Mouse (Mus musculus) heart, embryonic 12.5 days (tissue): ENCODE measurements around the gene Apbb2. TPM values are rescaled to one million over a fixed set of nuclear protein-coding genes. Genes with fewer than 3 reads are reported as not detected.

Experiments
- ATAC-seq: fragments of 200-750 bp; cut with Nextera tagmentation; 2 replicates; pipeline ENCODE4 v1.8.0; 2017; ENCODE audit warnings: moderate TSS enrichment, moderate library complexity; ENCODE audit not compliant: insufficient number of reproducible peaks, low FRiP score
- H3K27ac ChIP-seq: fragments of 300-500 bp; sonication (generic); 2 replicates; pipeline ENCODE4 v1.5.1; 2016; ENCODE audit warnings: mild to moderate bottlenecking, moderate library complexity; ENCODE audit not compliant: poor library complexity, severe bottlenecking
- H3K27me3 ChIP-seq: fragments of 300-500 bp; sonication (generic); replicated peaks from 2 replicates; pipeline ENCODE4 v1.6.1; 2016; ENCODE audit warnings: mild to moderate bottlenecking, moderate library complexity
- H3K36me3 ChIP-seq: fragments of 300-500 bp; sonication (generic); 2 replicates; pipeline ENCODE4 v1.6.1; 2016; ENCODE audit warnings: mild to moderate bottlenecking, moderate library complexity
- H3K4me1 ChIP-seq: fragments of 300-500 bp; sonication (generic); replicated peaks from 2 replicates; pipeline ENCODE4 v1.6.1; 2016; ENCODE audit warnings: mild to moderate bottlenecking
- H3K4me2 ChIP-seq: fragments of 300-500 bp; sonication (generic); 2 replicates; pipeline ENCODE4 v1.6.1; 2016; ENCODE audit warnings: mild to moderate bottlenecking, moderate library complexity
- H3K4me3 ChIP-seq: fragments of 300-500 bp; sonication (generic); 2 replicates; pipeline ENCODE4 v1.5.1; 2016; ENCODE audit warnings: mild to moderate bottlenecking
- H3K9ac ChIP-seq: fragments of 300-500 bp; sonication (generic); 2 replicates; pipeline ENCODE4 v1.6.1; 2016; ENCODE audit warnings: mild to moderate bottlenecking, moderate library complexity
- H3K9me3 ChIP-seq: fragments of 300-500 bp; sonication (generic); replicated peaks from 2 replicates; pipeline ENCODE4 v1.6.1; 2016; ENCODE audit warnings: mild to moderate bottlenecking, moderate library complexity
- WGBS: fragments of 180-500 bp; shearing (Covaris S2); methylation state at CpG from one replicate; pipeline ENCODE4 v1.1.7; 2016; 5-methylcytosine and 5-hydroxymethylcytosine counted together
- polyA plus RNA-seq: library from polyadenylated mRNA; unstranded; fragments of >200 nt; fragmentation: Nextera tagmentation; extraction: Ambion mirVana; gene quantifications from 2 replicates; pipeline ENCODE4 v1.2.1, GENCODE M21; 2016

Apbb2 gene
- polyA plus RNA-seq, 1 experiment from 2014 or later = 30.7 TPM

DNA sequence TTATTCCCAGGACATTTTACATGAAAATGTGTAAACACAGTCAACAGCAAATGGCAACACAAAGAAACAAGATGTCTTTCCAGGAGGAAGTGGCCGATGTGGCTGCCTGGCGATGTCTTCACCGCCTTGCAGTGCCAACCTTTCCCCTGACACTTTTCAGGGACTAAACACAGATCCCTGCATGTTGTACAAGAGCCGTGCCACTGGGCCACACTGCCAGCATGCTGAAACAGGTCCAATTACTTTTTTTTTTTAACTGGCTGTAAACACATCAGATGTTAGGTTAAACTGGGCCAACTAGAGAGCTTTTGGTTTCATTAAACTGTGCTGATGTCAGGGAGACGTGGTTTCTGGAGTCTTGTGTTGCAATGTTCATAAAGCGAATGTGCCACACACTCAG, 319.7 kb downstream of the Apbb2 start:
- H3K9me3 ChIP-seq = no peaks in the 10 kb centered on the region
- peaks cover 10% of the 10 kb centered on the region for H3K36me3 ChIP-seq
- no peak for ATAC-seq
- H3K4me1 ChIP-seq = 0 out of 2 replicates have a peak, but pooled peaks cover 3% of the 10 kb centered on the region
- H3K4me2 ChIP-seq = no peak overlapping the region
- H3K27me3 ChIP-seq = no peaks in the 10 kb centered on the region
- no peak overlapping the region for H3K9ac ChIP-seq
- H3K27ac ChIP-seq = no peak overlapping the region
- 88% methylated on average over 6 of the region's 6 CpGs for WGBS
- H3K4me3 ChIP-seq = no peak overlapping the region

DNA sequence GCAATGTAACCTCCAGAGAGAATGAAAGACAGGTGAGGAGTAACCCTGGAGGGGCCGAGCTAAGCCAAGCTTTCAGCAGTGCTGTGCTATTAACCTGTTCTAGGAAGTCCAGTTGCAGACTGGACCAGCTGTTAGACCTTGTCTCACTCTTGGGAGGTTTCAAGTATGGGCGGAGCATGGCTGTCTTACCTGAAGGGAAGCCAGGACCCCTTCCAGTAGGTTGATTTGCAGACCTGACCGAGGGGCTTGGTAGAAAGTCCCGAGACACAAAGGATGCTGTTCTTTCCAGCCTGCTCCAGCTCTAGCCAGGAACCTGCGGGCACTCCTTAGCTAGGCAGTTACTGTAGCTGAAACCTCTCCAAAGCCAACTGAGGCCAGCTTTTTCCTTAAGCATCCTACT, 322.5 kb downstream of the Apbb2 start:
- WGBS = 95% methylated on average over 5 of the region's 5 CpGs
- no peak for ATAC-seq

DNA sequence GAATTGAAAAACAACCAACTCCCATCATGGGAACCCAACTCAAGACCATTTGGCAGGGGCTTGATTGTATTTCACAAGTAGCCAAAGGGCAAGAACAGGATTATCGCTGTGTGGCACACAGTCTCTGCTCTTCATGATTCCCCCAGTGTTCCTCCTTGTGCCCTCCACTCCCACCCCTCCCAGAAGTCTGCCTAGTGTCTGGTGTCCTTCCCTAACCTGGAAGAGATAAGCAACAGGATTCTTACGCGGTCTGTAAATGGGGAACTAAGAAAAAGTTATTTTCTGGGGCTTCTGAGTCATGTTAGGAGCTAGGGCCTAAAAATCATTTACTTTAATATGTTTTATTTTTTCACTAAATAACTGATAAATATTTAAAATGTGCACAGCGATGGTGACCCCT, 323.6 kb downstream of the Apbb2 start:
- no peak overlapping the region for H3K9ac ChIP-seq
- H3K4me1 ChIP-seq = no peaks in the 10 kb centered on the region
- 82% methylated on average over 4 of the region's 4 CpGs for WGBS

More for the DNA sequence above, 322.5 kb downstream of the Apbb2 start:
- no peaks in the 10 kb centered on the region for H3K9me3 ChIP-seq
- H3K9ac ChIP-seq = no peak overlapping the region
- no peak overlapping the region for H3K4me3 ChIP-seq
- no peak overlapping the region for H3K27ac ChIP-seq
- H3K4me2 ChIP-seq = no peak overlapping the region
- H3K27me3 ChIP-seq = no peaks in the 10 kb centered on the region
- H3K36me3 ChIP-seq = no peaks in the 10 kb centered on the region
- 0 out of 2 replicates have a peak, but pooled peaks cover 3% of the 10 kb centered on the region for H3K4me1 ChIP-seq

DNA sequence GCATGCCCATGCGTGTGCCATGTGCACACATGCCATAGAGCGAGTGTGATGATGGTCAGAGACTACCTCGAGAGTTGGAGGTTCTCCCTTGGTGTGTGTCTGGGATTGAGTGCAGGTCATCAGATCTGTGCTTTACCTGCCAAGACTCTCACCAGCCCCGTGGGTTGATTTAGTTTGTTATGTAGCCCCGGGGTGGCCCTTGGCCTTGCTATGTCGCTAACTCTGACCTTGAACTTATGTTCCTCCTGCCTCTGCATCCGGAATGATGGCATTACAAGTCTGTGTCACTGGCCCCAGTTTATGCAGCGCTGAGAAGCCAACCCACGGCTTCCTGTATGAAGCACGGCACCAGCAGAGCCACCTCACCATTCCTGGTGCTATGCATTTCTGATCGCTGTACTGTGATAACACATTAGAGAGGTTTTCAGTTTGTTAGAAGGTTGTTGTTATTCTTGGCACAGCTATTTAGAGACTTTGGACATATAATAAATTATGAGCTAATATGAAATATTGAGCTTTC, 324.4 kb downstream of the Apbb2 start:
- Histone ChIP-seq H3K27me3 (no peaks in the 10 kb centered on the region), H3K4me3 (no peak overlapping the region), H3K4me1 (no peaks in the 10 kb centered on the region), H3K36me3 (no peaks in the 10 kb centered on the region), H3K4me2 (no peak overlapping the region), H3K9me3 (no peaks in the 10 kb centered on the region), H3K9ac (no peak overlapping the region), H3K27ac (no peak overlapping the region)
- WGBS = 80% methylated on average over 11 of the region's 11 CpGs
- ATAC-seq = no peak

More for the DNA sequence above, 323.6 kb downstream of the Apbb2 start:
- H3K4me3 ChIP-seq = no peak overlapping the region
- no peak overlapping the region for H3K27ac ChIP-seq
- no peaks in the 10 kb centered on the region for H3K27me3 ChIP-seq
- H3K9me3 ChIP-seq = no peaks in the 10 kb centered on the region
- no peak for ATAC-seq
- H3K4me2 ChIP-seq = no peak overlapping the region
- H3K36me3 ChIP-seq = no peaks in the 10 kb centered on the region

DNA sequence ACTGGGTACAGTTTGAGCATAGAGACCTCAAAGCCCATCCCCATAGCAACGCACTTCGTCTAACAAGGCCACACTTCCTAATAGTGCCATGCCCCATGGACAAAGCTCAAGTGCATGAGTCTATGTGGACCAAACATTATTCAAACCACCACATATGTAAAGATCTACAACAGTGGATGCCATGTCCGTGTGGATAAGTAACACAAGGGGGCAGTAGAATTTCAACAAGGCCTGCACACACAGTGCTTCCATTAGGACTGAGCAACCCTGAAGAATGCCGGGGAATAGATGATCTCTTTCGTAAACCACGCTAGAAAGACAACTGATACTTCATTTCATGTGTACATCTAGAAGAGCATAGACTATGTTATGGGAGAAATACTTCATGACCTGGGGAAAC, 337.8 kb downstream of the Apbb2 start:
- 69% methylated on average over 6 of the region's 6 CpGs for WGBS
- H3K4me3 ChIP-seq = no peak overlapping the region
- no peak for ATAC-seq
- H3K27ac ChIP-seq = no peak overlapping the region
- no peak overlapping the region for H3K4me2 ChIP-seq
- H3K4me1 ChIP-seq = no peaks in the 10 kb centered on the region
- no peaks in the 10 kb centered on the region for H3K9me3 ChIP-seq
- no peaks in the 10 kb centered on the region for H3K27me3 ChIP-seq
- H3K36me3 ChIP-seq = no peaks in the 10 kb centered on the region
- no peak overlapping the region for H3K9ac ChIP-seq

DNA sequence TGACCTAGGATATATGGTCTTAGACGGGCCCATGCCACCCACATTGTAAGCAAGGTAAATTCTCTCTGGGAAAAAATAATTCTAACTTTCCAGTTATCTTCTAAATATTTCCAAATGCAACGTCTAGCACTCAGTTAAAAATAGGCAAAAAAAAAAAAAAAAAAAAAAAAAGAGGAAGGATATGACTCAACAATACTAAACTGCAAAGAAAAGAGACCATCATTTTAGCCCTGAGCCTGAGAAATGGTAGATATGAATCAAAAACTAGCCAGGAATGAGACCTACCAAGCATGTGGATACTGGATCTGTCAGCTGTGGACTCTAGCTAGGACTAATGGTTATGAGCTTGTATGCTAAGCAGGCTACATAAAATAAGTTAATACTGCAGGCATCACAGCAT, 338.9 kb downstream of the Apbb2 start:
- H3K36me3 ChIP-seq = no peaks in the 10 kb centered on the region
- 57% methylated on average over 2 of the region's 2 CpGs for WGBS
- H3K9me3 ChIP-seq = no peaks in the 10 kb centered on the region
- no peak overlapping the region for H3K27ac ChIP-seq
- ATAC-seq = no peak
- no peak overlapping the region for H3K4me3 ChIP-seq
- H3K9ac ChIP-seq = no peak overlapping the region
- H3K4me2 ChIP-seq = no peak overlapping the region
- no peaks in the 10 kb centered on the region for H3K4me1 ChIP-seq
- no peaks in the 10 kb centered on the region for H3K27me3 ChIP-seq

DNA sequence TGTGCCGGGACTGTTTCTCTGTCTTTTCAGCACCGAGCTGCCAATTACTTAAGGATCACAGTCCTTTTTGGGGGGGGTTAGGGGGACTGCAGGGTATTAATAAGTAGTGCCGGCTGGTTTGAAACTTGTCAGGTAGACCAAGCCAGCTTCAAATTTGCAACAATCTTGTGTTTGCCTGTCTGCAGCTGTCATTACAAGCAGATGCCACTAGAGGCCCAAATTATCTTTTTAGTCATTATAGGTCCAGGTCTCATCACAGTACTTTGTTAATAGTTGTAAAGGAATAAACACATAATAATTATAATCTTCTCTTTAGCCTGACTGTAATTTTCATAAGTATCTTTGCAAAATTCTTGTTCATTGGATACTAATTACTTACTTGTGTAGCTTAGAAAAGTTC, 344.2 kb downstream of the Apbb2 start:
- no peak overlapping the region for H3K4me3 ChIP-seq
- H3K36me3 ChIP-seq = no peaks in the 10 kb centered on the region
- H3K27me3 ChIP-seq = no peaks in the 10 kb centered on the region
- no peaks in the 10 kb centered on the region for H3K9me3 ChIP-seq
- H3K9ac ChIP-seq = no peak overlapping the region
- no peak overlapping the region for H3K27ac ChIP-seq
- no peak overlapping the region for H3K4me2 ChIP-seq
- 56% methylated on average over 3 of the region's 3 CpGs for WGBS
- no peak for ATAC-seq
- 0 out of 2 replicates have a peak, but pooled peaks cover 3% of the 10 kb centered on the region for H3K4me1 ChIP-seq

DNA sequence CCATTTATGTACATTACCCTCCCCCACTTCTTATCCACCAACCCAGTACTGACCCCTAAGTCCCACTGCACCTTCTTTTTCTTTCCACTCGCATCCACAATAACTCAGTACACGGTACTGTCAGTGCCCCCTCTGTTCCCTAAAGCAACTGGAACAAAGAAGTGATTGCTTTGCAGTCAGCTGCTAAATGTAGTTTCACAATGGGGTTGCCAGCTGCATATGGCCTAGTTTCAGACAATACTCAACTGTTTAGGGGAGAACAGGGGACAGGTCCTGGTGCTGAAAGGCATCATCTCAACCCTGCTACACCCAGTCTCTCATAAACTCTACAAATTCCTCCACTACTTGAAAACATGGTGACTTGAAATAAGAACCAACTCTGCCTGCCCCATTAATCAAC, 347.4 kb downstream of the Apbb2 start:
- Histone ChIP-seq H3K36me3 (no peaks in the 10 kb centered on the region), H3K9me3 (no peaks in the 10 kb centered on the region), H3K27me3 (no peaks in the 10 kb centered on the region), H3K27ac (no peak overlapping the region), H3K9ac (no peak overlapping the region), H3K4me2 (no peak overlapping the region), H3K4me3 (no peak overlapping the region), H3K4me1 (0 out of 2 replicates have a peak, but pooled peaks cover 3% of the 10 kb centered on the region)
- 78% methylated on average over 2 of the region's 2 CpGs for WGBS
- ATAC-seq = no peak

DNA sequence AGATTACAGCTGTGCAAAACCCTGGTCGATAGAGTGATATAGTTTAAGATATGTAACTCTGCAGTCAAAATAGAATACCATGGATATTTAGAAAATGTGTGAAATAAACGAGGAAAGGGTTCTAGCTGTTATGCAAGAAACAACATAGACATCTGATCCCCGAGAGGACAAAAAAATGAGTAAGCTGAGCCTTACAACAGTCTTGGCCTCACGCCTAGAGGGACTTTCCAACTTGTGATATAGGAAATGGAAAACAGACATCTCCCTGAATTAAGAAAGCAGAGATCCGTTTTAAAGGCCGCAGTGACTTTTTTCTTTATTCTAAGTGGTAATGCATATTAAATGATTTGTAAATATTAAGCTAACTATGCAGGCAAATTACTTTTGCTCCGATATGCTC, 349.0 kb downstream of the Apbb2 start:
- no peak overlapping the region for H3K27ac ChIP-seq
- 61% methylated on average over 7 of the region's 7 CpGs for WGBS
- no peaks in the 10 kb centered on the region for H3K27me3 ChIP-seq

DNA sequence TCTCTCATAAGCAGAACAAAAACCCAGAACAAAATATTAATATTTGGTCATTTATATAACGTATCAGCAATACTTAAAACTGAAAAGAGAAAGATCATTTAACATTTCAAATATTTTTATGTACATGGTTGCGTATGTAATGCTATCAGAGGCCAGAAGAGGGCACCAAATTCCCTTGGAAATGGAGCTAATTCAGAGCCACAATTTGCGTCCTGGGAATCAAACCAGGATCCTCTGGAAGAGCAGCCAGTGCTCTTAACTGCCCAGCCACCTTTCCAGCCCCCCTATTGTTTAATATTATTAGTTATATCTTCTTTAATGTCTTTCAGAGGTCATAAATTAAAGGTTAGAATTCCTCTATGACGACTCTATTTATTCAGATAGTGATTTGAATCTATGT, 355.2 kb downstream of the Apbb2 start:
- ATAC-seq = no peak
- Histone ChIP-seq H3K4me3 (no peak overlapping the region), H3K4me1 (peaks cover 3% of the 10 kb centered on the region; the same call in 1 of the 2 replicates), H3K27ac (no peak overlapping the region), H3K27me3 (peaks cover 20% of the 10 kb centered on the region), H3K4me2 (no peak overlapping the region), H3K9ac (no peak overlapping the region), H3K9me3 (no peaks in the 10 kb centered on the region), H3K36me3 (no peaks in the 10 kb centered on the region)
- 28% methylated on average over 4 of the region's 4 CpGs for WGBS

More for the DNA sequence above, 349.0 kb downstream of the Apbb2 start:
- no peak overlapping the region for H3K4me3 ChIP-seq
- no peak overlapping the region for H3K4me2 ChIP-seq
- no peak for ATAC-seq
- no peak overlapping the region for H3K9ac ChIP-seq
- H3K9me3 ChIP-seq = no peaks in the 10 kb centered on the region
- 0 out of 2 replicates have a peak, but pooled peaks cover 3% of the 10 kb centered on the region for H3K4me1 ChIP-seq
- H3K36me3 ChIP-seq = no peaks in the 10 kb centered on the region

DNA sequence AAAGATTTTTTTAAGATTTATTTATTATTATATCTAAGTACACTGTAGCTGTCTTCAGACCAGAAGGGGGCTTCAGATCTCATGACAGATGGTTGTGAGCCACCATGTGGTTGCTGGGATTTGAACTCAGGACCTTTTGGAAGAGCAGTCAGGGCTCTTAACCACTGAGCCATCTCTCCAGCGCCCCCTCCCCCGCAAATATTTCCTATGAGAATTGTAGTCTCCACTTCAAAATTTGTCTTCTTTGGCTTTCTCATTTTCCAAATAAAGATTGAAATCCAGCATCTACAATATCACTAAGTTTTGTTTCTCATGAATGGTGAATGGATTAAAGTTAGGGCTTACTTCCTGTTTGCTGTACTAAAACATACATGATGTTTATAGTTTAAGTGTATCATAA, 356.1 kb downstream of the Apbb2 start:
- Histone ChIP-seq H3K27me3 (peaks cover 20% of the 10 kb centered on the region), H3K4me1 (peaks cover 3% of the 10 kb centered on the region; the same call in 1 of the 2 replicates), H3K9me3 (no peaks in the 10 kb centered on the region), H3K9ac (no peak overlapping the region), H3K36me3 (no peaks in the 10 kb centered on the region), H3K27ac (no peak overlapping the region), H3K4me2 (no peak overlapping the region), H3K4me3 (no peak overlapping the region)
- no peak for ATAC-seq
- WGBS = 73% methylated on average over 2 of the region's 2 CpGs
